ENCODE assay signal across 17 mouse cellular contexts in genomic region chr2:80438854-80439253, GRCm38 (mm10). TPM values are rescaled to one million over a fixed set of nuclear protein-coding genes. Genes with fewer than 3 reads are reported as not detected.
DNase-seq lines count a peak whose midpoint lies in the region; ATAC-seq lines count a peak whose summit lies in the region.
"Had no signal": no experiment of that assay in that cellular context is flagged by ENCODE, and none has a peak within 500 bp of the region (broad histone marks: within the 10 kb centered on the region; RNA-seq: fewer than 3 reads in every experiment).

No protein-coding gene starts in this region.

- H3K4me2 ChIP-seq in hindbrain, embryonic 12.5 days (replicated peaks): no peak overlapping the region
- H3K4me2 ChIP-seq in hindbrain, embryonic 11.5 days (replicated peaks; ENCODE audit: low read depth, low read length): no peak overlapping the region
- H3K4me2 ChIP-seq in hindbrain, embryonic 14.5 days (replicated peaks): no peak overlapping the region
- H3K4me2 ChIP-seq in neural tube, embryonic 15.5 days: no peak overlapping the region
- H3K4me2 ChIP-seq: embryonic facial prominence, embryonic 12.5 days; liver, embryonic 15.5 days had no signal

- H3K36me3 ChIP-seq in hindbrain, embryonic 12.5 days: no peaks in the 10 kb centered on the region
- H3K36me3 ChIP-seq in hindbrain, embryonic 11.5 days (ENCODE audit: control insufficient read depth, insufficient read depth, low read length): no peaks in the 10 kb centered on the region
- H3K36me3 ChIP-seq in forebrain, embryonic 10.5 days (replicated peaks): no peaks in the 10 kb centered on the region
- H3K36me3 ChIP-seq in hindbrain, embryonic 14.5 days (replicated peaks; ENCODE audit: control insufficient read depth, insufficient read depth): no peaks in the 10 kb centered on the region
- no peaks in the 10 kb centered on the region for H3K36me3 ChIP-seq in neural tube, embryonic 15.5 days
- H3K36me3 ChIP-seq: embryonic facial prominence, embryonic 12.5 days; liver, embryonic 15.5 days had no signal

- no peak overlapping the region for H3K4me3 ChIP-seq in hindbrain, embryonic 12.5 days
- H3K4me3 ChIP-seq in hindbrain, embryonic 11.5 days (ENCODE audit: low read depth, low read length): no peak overlapping the region
- H3K4me3 ChIP-seq in forebrain, embryonic 10.5 days: no peak overlapping the region
- H3K4me3 ChIP-seq in hindbrain, embryonic 14.5 days (replicated peaks; ENCODE audit: low read length): no peak overlapping the region
- H3K4me3 ChIP-seq in neural tube, embryonic 15.5 days (replicated peaks): no peak overlapping the region
- H3K4me3 ChIP-seq: embryonic facial prominence, embryonic 12.5 days; gastrocnemius, adult 2 months; liver, embryonic 15.5 days; myocyte had no signal

- no peaks in the 10 kb centered on the region for H3K27me3 ChIP-seq in hindbrain, embryonic 12.5 days
- no peaks in the 10 kb centered on the region for H3K27me3 ChIP-seq in hindbrain, embryonic 11.5 days (ENCODE audit: control insufficient read depth, insufficient read depth, low read length)
- peaks cover 32% of the 10 kb centered on the region for H3K27me3 ChIP-seq in forebrain, embryonic 10.5 days (ENCODE audit: poor library complexity, severe bottlenecking)
- no peaks in the 10 kb centered on the region for H3K27me3 ChIP-seq in hindbrain, embryonic 14.5 days (ENCODE audit: control insufficient read depth, insufficient read depth, low read length)
- no peaks in the 10 kb centered on the region for H3K27me3 ChIP-seq in neural tube, embryonic 15.5 days (replicated peaks)
- H3K27me3 ChIP-seq: embryonic facial prominence, embryonic 12.5 days; liver, embryonic 15.5 days had no signal

- no peak overlapping the region for H3K27ac ChIP-seq in hindbrain, embryonic 12.5 days
- H3K27ac ChIP-seq in hindbrain, embryonic 11.5 days (ENCODE audit: low read depth, low read length): no peak overlapping the region
- no peak overlapping the region for H3K27ac ChIP-seq in forebrain, embryonic 10.5 days
- no peak overlapping the region for H3K27ac ChIP-seq in hindbrain, embryonic 14.5 days
- H3K27ac ChIP-seq in neural tube, embryonic 15.5 days (replicated peaks): no peak overlapping the region
- H3K27ac ChIP-seq: embryonic facial prominence, embryonic 12.5 days; gastrocnemius, adult 2 months; liver, embryonic 15.5 days had no signal

- peaks cover 6% of the 10 kb centered on the region for H3K4me1 ChIP-seq in hindbrain, embryonic 12.5 days
- no peaks in the 10 kb centered on the region for H3K4me1 ChIP-seq in hindbrain, embryonic 11.5 days (replicated peaks; ENCODE audit: control insufficient read depth, insufficient read depth, low read length)
- H3K4me1 ChIP-seq in forebrain, embryonic 10.5 days: peaks cover 26% of the 10 kb centered on the region
- H3K4me1 ChIP-seq in hindbrain, embryonic 14.5 days (replicated peaks; ENCODE audit: control insufficient read depth, insufficient read depth, low read length): 0 out of 2 replicates have a peak, but pooled peaks cover 3% of the 10 kb centered on the region
- H3K4me1 ChIP-seq in neural tube, embryonic 15.5 days: no peaks in the 10 kb centered on the region
- H3K4me1 ChIP-seq: embryonic facial prominence, embryonic 12.5 days; liver, embryonic 15.5 days had no signal

- ATAC-seq in hindbrain, embryonic 12.5 days (ENCODE audit: low FRiP score): peak; percentile 63
- no peak for ATAC-seq in hindbrain, embryonic 11.5 days (ENCODE audit: low FRiP score)
- ATAC-seq in hindbrain, embryonic 14.5 days (ENCODE audit: low FRiP score): peak; percentile 77; the same call in 1 of the 2 replicates
- ATAC-seq in neural tube, embryonic 15.5 days (ENCODE audit: low FRiP score): peak; percentile 45; the same call in 1 of the 2 replicates
- ATAC-seq: lung, postnatal 0 days had no signal

- H3K9ac ChIP-seq in hindbrain, embryonic 12.5 days: no peak overlapping the region
- no peak overlapping the region for H3K9ac ChIP-seq in hindbrain, embryonic 11.5 days (ENCODE audit: low read depth, low read length)
- H3K9ac ChIP-seq in hindbrain, embryonic 14.5 days: no peak overlapping the region
- no peak overlapping the region for H3K9ac ChIP-seq in neural tube, embryonic 15.5 days (replicated peaks)
- H3K9ac ChIP-seq: embryonic facial prominence, embryonic 12.5 days; liver, embryonic 15.5 days had no signal

- DNase-seq in hindbrain, embryonic 11.5 days (ENCODE audit: low spot score): no peak
- peak; percentile 38 for DNase-seq in forebrain, embryonic 10.5 days (ENCODE audit: extremely low spot score, low spot score)
- no peak for DNase-seq in hindbrain, embryonic 14.5 days (ENCODE audit: low spot score)
- no peak for DNase-seq in right cerebral cortex, adult 2 months (ENCODE audit: low spot score in 2 of 2)
- DNase-seq in ovary, adult 18-20 months (ENCODE audit: low spot score): no peak
- DNase-seq: adrenal gland, postnatal 25 days; cerebellum, adult 2 months; gastrocnemius, adult 2 months; kidney, adult 11 months; kidney, postnatal 10 days; thymus, postnatal 36 days had no signal

- WGBS in hindbrain, embryonic 12.5 days: 66% methylated on average over 3 of the region's 3 CpGs
- 72% methylated on average over 3 of the region's 3 CpGs for WGBS in hindbrain, embryonic 11.5 days
- 46% methylated on average over 3 of the region's 3 CpGs for WGBS in forebrain, embryonic 10.5 days
- 53% methylated on average over 3 of the region's 3 CpGs for WGBS in hindbrain, embryonic 14.5 days
- 34% methylated on average over 3 of the region's 3 CpGs for WGBS in neural tube, embryonic 15.5 days

- H3K9me3 ChIP-seq in hindbrain, embryonic 12.5 days (replicated peaks): no peaks in the 10 kb centered on the region
- H3K9me3 ChIP-seq in hindbrain, embryonic 11.5 days (ENCODE audit: control insufficient read depth, low read length): no peaks in the 10 kb centered on the region
- H3K9me3 ChIP-seq in forebrain, embryonic 10.5 days: peaks cover 3% of the 10 kb centered on the region
- no peaks in the 10 kb centered on the region for H3K9me3 ChIP-seq in hindbrain, embryonic 14.5 days (ENCODE audit: control insufficient read depth, low read length)
- H3K9me3 ChIP-seq in neural tube, embryonic 15.5 days (replicated peaks): no peaks in the 10 kb centered on the region
- H3K9me3 ChIP-seq: liver, embryonic 15.5 days had no signal

RNA-seq across cellular contexts. Expression of gene Frzb, which starts 8.6 kb away (rescaled TPM):
- 23.3 and 34.6 TPM in 2 replicates for polyA plus RNA-seq in hindbrain, embryonic 12.5 days (2016; fragmentation: Nextera tagmentation; extraction: Ambion mirVana)
- polyA plus RNA-seq in hindbrain, embryonic 11.5 days (2014; fragmentation: Nextera tagmentation; extraction: Ambion mirVana): 35.7 and 43.1 TPM in 2 replicates
- 17.0 and 19.6 TPM in 2 replicates for polyA plus RNA-seq in forebrain, embryonic 10.5 days (2016; fragmentation: Nextera tagmentation; extraction: Ambion mirVana)
- polyA plus RNA-seq in hindbrain, embryonic 14.5 days (2014; fragmentation: Nextera tagmentation; extraction: Ambion mirVana): 16.6 and 19.1 TPM in 2 replicates
- polyA plus RNA-seq in neural tube, embryonic 15.5 days (2015; fragmentation: Nextera tagmentation; extraction: Ambion mirVana): 40.3 and 44.0 TPM in 2 replicates
